Mouse (Mus musculus) brain, embryonic 14.5 days (tissue): ENCODE results near the gene Olfr545.

Experiments
- CTCF ChIP-seq: fragments of 200-500 bp; IDR thresholded peaks from 2 replicates; pipeline ENCODE4 v1.5.1; 2012; ENCODE audit warnings: inconsistent platforms, mild to moderate bottlenecking, moderate library complexity, borderline replicate concordance; ENCODE audit not compliant: insufficient read depth, insufficient read length; ENCODE audit errors: extremely low read depth
- POLR2A ChIP-seq: fragments of 200-500 bp; IDR thresholded peaks from 2 replicates; pipeline ENCODE4 v1.6.1; 2012; ENCODE audit warnings: mild to moderate bottlenecking, inconsistent platforms, borderline replicate concordance; ENCODE audit not compliant: poor library complexity, insufficient read depth, insufficient read length, severe bottlenecking; ENCODE audit errors: extremely low read depth

DNA sequence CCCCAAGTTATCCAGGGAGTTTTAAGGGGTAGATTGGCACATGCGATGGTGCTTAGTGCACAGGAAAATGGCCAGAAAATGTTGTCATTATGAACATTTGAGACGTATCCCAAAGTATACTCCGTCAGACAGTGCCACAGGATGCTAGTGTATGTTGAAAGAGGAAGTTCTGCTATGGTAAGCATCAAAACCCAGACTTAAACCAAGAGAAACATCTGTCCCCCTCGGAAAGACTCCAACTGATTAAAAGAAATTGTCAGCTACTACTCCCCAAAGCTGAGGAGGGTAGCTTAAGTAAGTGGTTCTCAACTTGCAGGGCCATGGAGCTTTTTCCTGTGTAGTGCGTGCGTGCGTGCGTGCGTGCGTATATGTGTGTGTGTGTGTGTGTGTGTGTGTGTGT, 12.6 kb upstream of the Olfr545 start:
- TF ChIP-seq CTCF: no peak
- TF ChIP-seq POLR2A: no peak
